Mouse (Mus musculus): ENCODE data around the gene Nr1i2.

DNA sequence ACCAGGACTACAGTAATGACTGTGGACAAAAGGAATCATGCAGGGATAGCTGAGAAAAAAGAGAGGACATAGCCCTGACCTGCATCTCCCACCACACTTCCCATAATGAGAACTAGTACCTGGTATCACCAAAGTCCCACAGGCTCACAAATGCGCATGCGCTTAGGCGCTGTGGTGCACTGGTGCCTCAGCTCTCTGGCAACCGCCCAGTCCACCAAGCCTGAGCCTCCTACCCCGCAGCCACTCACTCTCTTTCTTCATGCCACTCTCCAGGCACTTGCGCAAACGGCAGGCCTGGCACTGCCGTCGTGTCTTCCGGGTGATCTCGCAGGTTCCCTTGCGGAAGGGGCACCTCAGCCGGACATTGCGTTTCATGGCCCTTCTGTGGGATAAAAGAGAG, 40.6 kb downstream of the Nr1i2 start:
- TF ChIP-seq POLR2A (IDR thresholded peaks at IDR 0.05; ENCODE audit: extremely low read depth, insufficient read depth, low read length) (no peak), CTCF (IDR thresholded peaks at IDR 0.05; ENCODE audit: extremely low read depth, insufficient read depth, low read length) (no peak)

Data from cortical plate, adult 2 months (tissue).